ENCODE assay signal across 10 mouse cellular contexts in the genomic region with DNA sequence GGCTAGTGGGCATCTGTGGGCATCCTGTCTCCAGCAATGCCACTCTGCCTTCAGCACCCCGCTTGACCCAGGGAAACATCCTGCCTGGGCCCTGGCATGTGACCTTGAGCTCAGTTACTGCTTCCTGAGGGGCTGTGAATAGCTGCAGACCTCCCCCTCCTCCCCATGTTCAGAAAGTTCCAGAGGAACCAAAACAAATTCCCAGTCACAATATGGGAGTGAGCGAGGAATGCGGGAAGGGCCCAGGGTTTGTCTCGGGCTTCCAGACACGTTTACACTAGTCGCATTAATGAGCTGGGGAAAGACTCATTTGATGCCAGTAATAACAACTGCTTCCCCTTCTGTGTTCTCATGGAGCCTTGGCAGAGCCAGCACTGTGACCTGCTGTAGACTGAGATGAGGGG.
DNase-seq lines count a peak whose midpoint lies in the region; ATAC-seq and TF ChIP-seq lines count a peak whose summit lies in the region.
"Had no signal": no experiment of that assay in that cellular context is flagged by ENCODE, and none has a peak within 500 bp of the region (broad histone marks: within the 10 kb centered on the region; RNA-seq: fewer than 3 reads in every experiment).

No protein-coding gene starts in this region.

- no peaks in the 10 kb centered on the region for H3K9me3 ChIP-seq in neural tube, embryonic 13.5 days
- no peaks in the 10 kb centered on the region for H3K9me3 ChIP-seq in forebrain, postnatal 0 days (ENCODE audit: low read length)
- H3K9me3 ChIP-seq in kidney, embryonic 15.5 days (replicated peaks), result no peaks in the 10 kb centered on the region
- H3K9me3 ChIP-seq: liver, embryonic 13.5 days had no signal

- DNase-seq in neural tube, embryonic 10.5 days (ENCODE audit: extremely low spot score, low spot score), result no peak
- DNase-seq in forebrain, postnatal 0 days, result peak; percentile 32
- peak; percentile 80 for DNase-seq in lung, postnatal 36 days
- DNase-seq in cerebellum, postnatal 36 days, result no peak
- no peak for DNase-seq in c-Kit-positive CD71-positive TER-119-positive erythroid progenitor cells, embryonic 14.5 days (ENCODE audit: low spot score)
- DNase-seq in right cerebral cortex, adult 18-20 months, result no peak
- DNase-seq: liver, embryonic 13.5 days; right cerebral cortex, postnatal 4 days had no signal

- no peak overlapping the region for H3K4me2 ChIP-seq in neural tube, embryonic 13.5 days
- no peak overlapping the region for H3K4me2 ChIP-seq in forebrain, postnatal 0 days (ENCODE audit: low read depth)
- no peak overlapping the region for H3K4me2 ChIP-seq in kidney, embryonic 15.5 days
- H3K4me2 ChIP-seq: liver, embryonic 13.5 days had no signal

- ATAC-seq in neural tube, embryonic 13.5 days (ENCODE audit: low read depth), result peak; percentile 32; the same call in 1 of the 2 replicates
- ATAC-seq in forebrain, postnatal 0 days, result peak; percentile 75
- peak; percentile 40; the same call in 1 of the 2 replicates for ATAC-seq in kidney, embryonic 15.5 days (replicated peaks; ENCODE audit: low FRiP score)

- no peaks in the 10 kb centered on the region for H3K27me3 ChIP-seq in neural tube, embryonic 13.5 days
- H3K27me3 ChIP-seq in forebrain, postnatal 0 days (ENCODE audit: insufficient read depth, low read length), result no peaks in the 10 kb centered on the region
- H3K27me3 ChIP-seq in kidney, embryonic 15.5 days, result no peaks in the 10 kb centered on the region
- H3K27me3 ChIP-seq: liver, embryonic 13.5 days had no signal

- no peak overlapping the region for H3K9ac ChIP-seq in neural tube, embryonic 13.5 days
- H3K9ac ChIP-seq in forebrain, postnatal 0 days, result no peak overlapping the region
- H3K9ac ChIP-seq in kidney, embryonic 15.5 days, result no peak overlapping the region
- H3K9ac ChIP-seq: liver, embryonic 13.5 days had no signal

- no peak overlapping the region for H3K4me3 ChIP-seq in neural tube, embryonic 13.5 days
- H3K4me3 ChIP-seq in forebrain, postnatal 0 days (ENCODE audit: low read depth, low read length), result no peak overlapping the region
- H3K4me3 ChIP-seq in kidney, embryonic 15.5 days (replicated peaks), result no peak overlapping the region
- H3K4me3 ChIP-seq: liver, embryonic 13.5 days had no signal

- H3K4me1 ChIP-seq in neural tube, embryonic 13.5 days (replicated peaks), result peaks cover 15% of the 10 kb centered on the region
- no peaks in the 10 kb centered on the region for H3K4me1 ChIP-seq in forebrain, postnatal 0 days (ENCODE audit: insufficient read depth)
- H3K4me1 ChIP-seq in kidney, embryonic 15.5 days, result peaks cover 12% of the 10 kb centered on the region

- no peak for TF ChIP-seq CTCF in forebrain, postnatal 0 days (IDR thresholded peaks at IDR 0.05; ENCODE audit: low read depth)

- WGBS in neural tube, embryonic 13.5 days, result 65% methylated on average over 6 of the region's 6 CpGs
- WGBS in forebrain, postnatal 0 days, result 29% methylated on average over 6 of the region's 6 CpGs
- WGBS in kidney, embryonic 15.5 days, result 35% methylated on average over 6 of the region's 6 CpGs

- H3K36me3 ChIP-seq in neural tube, embryonic 13.5 days, result no peaks in the 10 kb centered on the region
- H3K36me3 ChIP-seq in forebrain, postnatal 0 days (ENCODE audit: insufficient read depth), result no peaks in the 10 kb centered on the region
- H3K36me3 ChIP-seq in kidney, embryonic 15.5 days, result no peaks in the 10 kb centered on the region
- H3K36me3 ChIP-seq: liver, embryonic 13.5 days had no signal

- peak overlapping the region; percentile 56; the same call in 1 of the 2 replicates for H3K27ac ChIP-seq in neural tube, embryonic 13.5 days (replicated peaks)
- no peak overlapping the region for H3K27ac ChIP-seq in forebrain, postnatal 0 days (ENCODE audit: low read depth, low read length)
- H3K27ac ChIP-seq in kidney, embryonic 15.5 days, result peak overlapping the region; percentile 69
- H3K27ac ChIP-seq: liver, embryonic 13.5 days had no signal

Comparison
In these comparisons a context has a peak if more than half of its experiments do, and no peak if none do; other contexts are left out.
1. DNase-seq: peak in forebrain, postnatal 0 days (single experiment) and lung, postnatal 36 days (single experiment); none in neural tube, embryonic 10.5 days (single experiment), cerebellum, postnatal 36 days (0 of 2), c-Kit-positive CD71-positive TER-119-positive erythroid progenitor cells, embryonic 14.5 days (single experiment) and right cerebral cortex, adult 18-20 months (single experiment).
2. Peak in every context shown above with its lines, with median percentiles within 50 percentile points of each other: ATAC-seq.